Mouse (Mus musculus) embryonic facial prominence, embryonic 11.5 days (tissue): ENCODE measurements around the gene Mettl8. TPM values are rescaled to one million over a fixed set of nuclear protein-coding genes. Genes with fewer than 3 reads are reported as not detected.

Experiments used
- ATAC-seq: fragments of 200-750 bp; cut with Nextera tagmentation; replicated peaks from 2 replicates; pipeline ENCODE4 v1.8.0; 2017; ENCODE audit warnings: low read depth; ENCODE audit not compliant: insufficient number of reproducible peaks, low FRiP score, low TSS enrichment
- DNase-seq: peaks from one replicate; pipeline ENCODE4 v3.0.0-alpha.2; 2015; ENCODE audit warnings: low spot score
- H3K27ac ChIP-seq: fragments of 300-500 bp; sonication (generic); replicated peaks from 2 replicates; pipeline ENCODE4 v1.5.1; 2014; ENCODE audit warnings: mild to moderate bottlenecking, low read depth, low read length, control low read depth
- H3K27me3 ChIP-seq: fragments of 300-500 bp; sonication (generic); 2 replicates; pipeline ENCODE4 v1.6.1; 2014; ENCODE audit warnings: mild to moderate bottlenecking, low read length, moderate library complexity, mixed read lengths; ENCODE audit not compliant: control insufficient read depth, insufficient read depth
- H3K36me3 ChIP-seq: fragments of 300-500 bp; sonication (generic); replicated peaks from 2 replicates; pipeline ENCODE4 v1.6.1; 2014; ENCODE audit warnings: low read depth, mild to moderate bottlenecking, low read length, moderate library complexity, mixed read lengths; ENCODE audit not compliant: control insufficient read depth, insufficient read depth
- H3K4me1 ChIP-seq: fragments of 300-500 bp; sonication (generic); 2 replicates; pipeline ENCODE4 v1.6.1; 2014; ENCODE audit warnings: low read length, mixed read lengths; ENCODE audit not compliant: control insufficient read depth, insufficient read depth
- H3K4me2 ChIP-seq: fragments of 300-500 bp; sonication (generic); 2 replicates; pipeline ENCODE4 v1.6.1; 2014; ENCODE audit warnings: low read depth, mild to moderate bottlenecking, control low read depth, low read length, moderate library complexity
- H3K4me3 ChIP-seq: fragments of 300-500 bp; sonication (generic); 2 replicates; pipeline ENCODE4 v1.5.1; 2014; ENCODE audit warnings: low read depth, low read length, control low read depth
- H3K9ac ChIP-seq: fragments of 300-500 bp; sonication (generic); replicated peaks from 2 replicates; pipeline ENCODE4 v1.6.1; 2014; ENCODE audit warnings: mild to moderate bottlenecking, control low read depth, low read length
- H3K9me3 ChIP-seq: fragments of 300-500 bp; sonication (generic); replicated peaks from 2 replicates; pipeline ENCODE4 v1.6.1; 2016; ENCODE audit warnings: mild to moderate bottlenecking, low read length, inconsistent platforms, mixed read lengths; ENCODE audit not compliant: control insufficient read depth
- WGBS: fragments of 180-500 bp; shearing (Covaris S2); extraction: QIAGEN DNeasy Blood & Tissue Kit; methylation state at CpG from one replicate; pipeline ENCODE4 v1.1.7; 2014; 5-methylcytosine and 5-hydroxymethylcytosine counted together
- polyA plus RNA-seq: library from polyadenylated mRNA; unstranded; fragments of >200 nt; fragmentation: Nextera tagmentation; extraction: Ambion mirVana; gene quantifications from 2 replicates; pipeline ENCODE4 v1.2.1, GENCODE M21; 2014

Mettl8 gene
- polyA plus RNA-seq, 1 experiment from 2014 or later: 21.9 TPM

DNA sequence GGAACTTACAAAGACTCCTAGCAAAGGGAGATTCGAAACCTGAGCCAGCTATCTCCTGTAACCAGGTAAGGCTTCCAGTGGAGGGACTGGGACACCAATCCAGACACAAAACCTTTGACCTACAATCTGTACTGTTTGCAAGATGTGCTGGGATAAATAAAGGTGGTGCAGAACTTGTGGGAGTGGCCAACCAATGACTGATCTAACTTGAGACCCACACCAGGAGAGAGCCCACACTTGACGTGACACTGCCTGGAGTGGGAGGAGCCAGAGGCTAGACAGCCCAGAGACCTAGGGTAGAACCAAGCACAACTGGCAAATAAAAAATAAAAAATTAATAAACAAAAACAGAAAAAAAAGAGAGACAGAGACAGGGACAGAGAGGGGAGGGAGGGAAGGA lies 24.7 kb downstream of the Mettl8 start:
- no peaks in the 10 kb centered on the region for H3K36me3 ChIP-seq
- no peaks in the 10 kb centered on the region for H3K9me3 ChIP-seq
- no peak for DNase-seq
- no peak overlapping the region for H3K27ac ChIP-seq
- no peak for ATAC-seq
- no peaks in the 10 kb centered on the region for H3K27me3 ChIP-seq
- H3K9ac ChIP-seq: no peak overlapping the region
- WGBS: 79% methylated on average over 2 of the region's 2 CpGs
- H3K4me1 ChIP-seq: no peaks in the 10 kb centered on the region; the same call in 1 of the 2 replicates
- no peak overlapping the region for H3K4me2 ChIP-seq
- H3K4me3 ChIP-seq: no peak overlapping the region

DNA sequence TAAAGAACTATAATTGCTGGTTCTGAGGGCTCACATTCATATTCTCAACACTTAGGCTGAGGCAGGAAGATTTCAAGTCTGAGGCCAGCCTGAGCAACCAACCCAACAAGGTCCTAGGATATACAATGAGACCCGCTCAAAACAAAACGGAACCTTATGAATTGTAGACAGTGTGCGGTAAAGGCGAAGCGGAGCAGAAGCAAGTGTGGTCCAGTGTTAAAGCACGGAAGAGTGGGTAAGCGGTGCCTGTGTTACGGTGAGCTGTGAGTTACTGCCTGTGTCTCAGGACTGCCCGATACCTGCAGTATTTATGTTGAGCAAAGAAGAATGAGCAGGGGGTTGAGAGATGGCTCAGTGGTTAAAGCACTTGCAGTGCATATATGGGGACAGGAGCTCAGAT lies 27.8 kb downstream of the Mettl8 start:
- Histone ChIP-seq H3K4me3 (no peak overlapping the region), H3K36me3 (no peaks in the 10 kb centered on the region), H3K9me3 (no peaks in the 10 kb centered on the region), H3K4me1 (no peaks in the 10 kb centered on the region; the same call in 1 of the 2 replicates), H3K9ac (no peak overlapping the region), H3K27me3 (no peaks in the 10 kb centered on the region), H3K4me2 (no peak overlapping the region), H3K27ac (no peak overlapping the region)
- ATAC-seq: no peak
- DNase-seq: no peak
- 99% methylated on average over 9 of the region's 9 CpGs for WGBS

DNA sequence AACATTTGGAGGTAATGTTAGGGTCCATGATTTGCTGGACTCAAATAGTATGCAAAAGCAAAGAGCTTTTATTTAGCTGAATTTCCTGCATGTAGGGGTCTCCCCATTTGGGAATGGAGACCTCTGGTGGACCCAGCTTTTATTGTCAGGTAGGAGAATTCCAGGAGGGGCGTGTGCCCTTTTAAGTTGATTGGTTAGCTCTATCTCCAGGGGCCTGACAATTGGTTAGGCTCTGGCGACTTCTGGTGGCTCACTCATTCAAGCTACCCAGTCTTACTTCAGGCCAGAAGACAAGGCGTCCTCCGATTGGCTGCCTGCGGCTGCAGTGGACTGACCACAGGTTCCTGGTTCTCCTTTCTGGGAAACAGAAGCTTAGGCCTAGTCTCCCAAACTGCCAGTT lies 28.6 kb downstream of the Mettl8 start:
- Histone ChIP-seq H3K36me3 (no peaks in the 10 kb centered on the region), H3K4me2 (no peak overlapping the region), H3K9me3 (no peaks in the 10 kb centered on the region), H3K4me1 (no peaks in the 10 kb centered on the region), H3K4me3 (no peak overlapping the region), H3K27me3 (no peaks in the 10 kb centered on the region), H3K27ac (no peak overlapping the region), H3K9ac (no peak overlapping the region)
- peak; percentile 74 for DNase-seq
- 33% methylated on average over 5 of the region's 5 CpGs for WGBS
- peak; percentile 81; the same call in 1 of the 2 replicates for ATAC-seq

DNA sequence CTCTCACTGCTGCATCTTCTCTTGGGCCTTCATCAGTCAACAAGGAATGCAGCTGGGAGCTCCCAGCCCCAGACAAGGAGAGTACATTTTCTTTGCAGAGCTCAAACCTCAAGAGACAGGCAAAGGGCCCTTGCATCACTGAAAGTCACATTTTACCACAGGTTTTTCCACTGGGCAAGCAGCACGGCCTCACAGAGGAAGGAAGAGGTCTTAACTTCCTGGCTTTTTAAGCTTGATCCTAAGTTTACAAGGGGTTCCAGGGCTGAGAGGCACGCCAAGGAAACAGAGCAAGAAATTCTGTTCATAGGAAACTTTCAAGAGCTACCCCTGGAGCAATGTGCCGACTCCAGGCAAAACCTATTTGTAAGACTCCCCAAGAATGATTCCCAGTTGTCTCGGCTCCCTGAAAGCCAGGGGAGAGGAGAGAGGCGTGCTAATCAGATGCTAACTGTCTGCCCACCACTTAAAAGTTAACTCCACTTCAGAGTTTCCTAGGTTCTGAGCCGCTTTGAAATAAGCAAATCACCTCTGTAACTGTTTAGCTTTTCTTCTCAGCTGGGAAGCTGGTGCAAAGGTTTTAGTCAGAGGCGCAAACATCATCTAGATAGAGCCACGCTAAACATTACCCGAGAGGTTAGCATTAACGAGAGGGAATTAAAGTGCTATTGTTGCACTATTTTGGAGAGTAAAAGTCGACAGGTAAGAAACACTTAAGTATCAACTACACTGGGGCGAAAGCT lies 29.6 kb downstream of the Mettl8 start:
- no peaks in the 10 kb centered on the region for H3K27me3 ChIP-seq
- no peak overlapping the region for H3K9ac ChIP-seq
- no peaks in the 10 kb centered on the region for H3K36me3 ChIP-seq
- 0 out of 2 replicates have a peak overlapping the region, but pooled peaks have one; percentile 0 for H3K27ac ChIP-seq
- H3K4me2 ChIP-seq: no peak overlapping the region
- ATAC-seq (no peak), DNase-seq (no peak)
- no peak overlapping the region for H3K4me3 ChIP-seq
- H3K4me1 ChIP-seq: no peaks in the 10 kb centered on the region
- 38% methylated on average over 12 of the region's 12 CpGs for WGBS
- H3K9me3 ChIP-seq: no peaks in the 10 kb centered on the region

DNA sequence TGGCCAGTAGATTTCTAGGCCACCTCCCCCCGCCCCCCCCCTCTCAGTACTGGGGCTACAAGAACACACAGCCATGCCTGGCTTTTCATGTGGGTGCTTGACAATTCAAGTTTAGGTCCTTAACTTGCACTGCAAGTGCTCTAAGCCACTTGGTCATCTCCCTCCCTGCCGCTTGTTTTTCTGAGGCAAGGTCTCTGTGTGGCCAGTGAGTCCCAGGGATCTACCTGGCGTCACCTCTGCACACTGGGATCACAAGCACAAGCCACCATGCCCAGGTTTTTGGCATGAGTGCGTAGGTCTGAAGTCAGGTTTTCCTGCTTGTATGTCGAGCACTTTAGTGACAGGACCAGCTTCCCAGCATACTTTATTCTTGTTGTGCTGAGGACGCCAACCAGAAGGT lies 31.4 kb downstream of the Mettl8 start:
- WGBS: 94% methylated on average over 6 of the region's 6 CpGs
- ATAC-seq (no peak), DNase-seq (no peak)
- no peak overlapping the region for H3K4me3 ChIP-seq
- H3K27me3 ChIP-seq: no peaks in the 10 kb centered on the region
- H3K4me1 ChIP-seq: no peaks in the 10 kb centered on the region
- H3K9me3 ChIP-seq: no peaks in the 10 kb centered on the region
- H3K27ac ChIP-seq: no peak overlapping the region
- H3K9ac ChIP-seq: no peak overlapping the region
- H3K4me2 ChIP-seq: no peak overlapping the region
- H3K36me3 ChIP-seq: no peaks in the 10 kb centered on the region

DNA sequence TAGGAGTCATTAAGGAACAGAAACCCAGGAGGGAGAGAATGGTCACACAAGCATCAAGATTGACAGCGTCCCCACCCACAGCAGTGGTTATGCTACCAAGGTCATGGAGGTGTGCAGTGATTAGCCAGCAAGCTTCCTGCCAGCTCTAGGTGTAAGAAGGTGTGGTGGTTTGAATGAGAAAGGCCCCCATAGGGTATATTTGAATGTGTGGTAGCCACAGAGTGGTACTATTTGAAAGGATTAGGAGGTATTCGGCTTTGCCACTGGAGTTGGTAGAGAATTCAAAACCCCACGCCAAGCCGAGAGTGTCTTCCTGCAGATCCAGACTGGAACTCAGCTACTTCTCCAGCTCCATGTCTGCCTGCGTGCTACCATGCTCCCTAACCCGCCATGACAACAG lies 32.4 kb downstream of the Mettl8 start:
- no peak for DNase-seq
- Histone ChIP-seq H3K9ac (no peak overlapping the region), H3K27me3 (no peaks in the 10 kb centered on the region), H3K4me2 (no peak overlapping the region), H3K27ac (no peak overlapping the region), H3K9me3 (no peaks in the 10 kb centered on the region), H3K36me3 (no peaks in the 10 kb centered on the region), H3K4me1 (no peaks in the 10 kb centered on the region), H3K4me3 (no peak overlapping the region)
- no peak for ATAC-seq
- WGBS: 94% methylated on average over 6 of the region's 6 CpGs

DNA sequence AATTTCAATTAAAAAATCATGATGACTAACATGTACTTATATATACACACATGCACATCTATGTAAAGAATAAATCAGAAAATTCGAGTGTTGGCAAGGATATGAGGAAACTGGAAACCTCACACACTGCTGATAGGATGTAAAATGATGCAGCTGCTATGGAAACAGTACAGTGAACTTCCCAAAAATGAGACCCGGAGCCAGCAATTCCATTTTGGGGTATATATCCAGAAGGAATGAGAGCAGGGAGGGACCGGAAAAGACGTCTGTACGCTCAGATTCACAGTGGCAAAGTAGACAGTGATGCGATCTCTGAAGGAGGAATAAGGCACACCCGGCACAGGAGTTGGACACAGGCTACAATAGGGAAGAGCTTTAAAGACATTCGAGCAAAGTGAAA lies 34.7 kb downstream of the Mettl8 start:
- H3K9me3 ChIP-seq: no peaks in the 10 kb centered on the region
- no peak for ATAC-seq
- 89% methylated on average over 8 of the region's 8 CpGs for WGBS
- H3K36me3 ChIP-seq: no peaks in the 10 kb centered on the region
- H3K4me2 ChIP-seq: no peak overlapping the region
- no peaks in the 10 kb centered on the region for H3K4me1 ChIP-seq
- no peaks in the 10 kb centered on the region for H3K27me3 ChIP-seq
- H3K9ac ChIP-seq: no peak overlapping the region
- no peak for DNase-seq
- no peak overlapping the region for H3K4me3 ChIP-seq
- no peak overlapping the region for H3K27ac ChIP-seq

DNA sequence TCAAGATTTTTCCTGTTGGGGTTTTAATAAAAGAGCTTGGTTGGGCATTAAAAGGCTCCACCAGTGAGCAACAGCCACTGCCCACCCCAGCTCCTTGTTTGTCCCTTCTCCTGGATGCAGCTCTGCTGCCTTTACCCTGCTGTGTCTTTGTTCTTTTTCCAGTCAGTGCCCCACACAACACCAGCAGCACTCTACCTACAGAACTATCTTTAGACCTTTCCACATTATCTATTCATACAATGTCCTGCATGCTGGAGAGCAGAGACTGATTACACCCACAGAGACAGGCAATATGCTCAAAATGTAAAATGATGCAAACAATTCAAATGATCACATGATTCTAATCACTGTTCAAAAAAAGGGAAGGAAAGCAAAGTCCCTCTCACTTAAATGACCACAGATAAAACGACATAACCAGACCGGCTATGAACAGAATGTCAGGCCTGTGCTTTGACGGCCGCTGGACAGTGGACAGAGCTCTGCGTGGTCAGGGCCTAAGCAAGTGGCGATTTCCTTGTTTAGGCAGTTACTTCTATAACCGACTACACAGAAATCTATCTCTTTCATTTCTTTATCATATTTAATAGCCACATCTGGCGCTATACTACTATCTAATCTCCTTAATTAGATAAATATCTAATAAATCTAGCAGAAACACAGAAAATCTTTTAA lies 35.5 kb downstream of the Mettl8 start:
- Histone ChIP-seq H3K9ac (no peak overlapping the region), H3K4me1 (no peaks in the 10 kb centered on the region), H3K4me2 (no peak overlapping the region), H3K27me3 (no peaks in the 10 kb centered on the region), H3K36me3 (no peaks in the 10 kb centered on the region), H3K27ac (no peak overlapping the region), H3K4me3 (no peak overlapping the region), H3K9me3 (no peaks in the 10 kb centered on the region)
- DNase-seq (no peak), ATAC-seq (no peak)
- 72% methylated on average over 8 of the region's 8 CpGs for WGBS
